Mouse (Mus musculus) midbrain, embryonic 10.5 days (tissue): Measurements from ENCODE around the gene Megf11. TPM values are rescaled to one million over a fixed set of nuclear protein-coding genes. Genes with fewer than 3 reads are reported as not detected.
"Not testable (repeated sequence)": the region's sequence is repeated elsewhere in the genome, so short reads cannot be mapped to it uniquely, and the experiment has no call there.

Experiments
- DNase-seq: peaks from one replicate; pipeline ENCODE4 v3.0.0-alpha.2; 2017; ENCODE audit warnings: low spot score
- H3K27ac ChIP-seq: fragments of 300-500 bp; sonication (generic); replicated peaks from 2 replicates; pipeline ENCODE4 v1.5.1; 2016; ENCODE audit warnings: mild to moderate bottlenecking
- H3K27me3 ChIP-seq: fragments of 300-500 bp; sonication (generic); 2 replicates; pipeline ENCODE4 v1.6.1; 2016; ENCODE audit warnings: low read depth, mild to moderate bottlenecking; ENCODE audit not compliant: poor library complexity, severe bottlenecking
- H3K36me3 ChIP-seq: fragments of 300-500 bp; sonication (generic); 2 replicates; pipeline ENCODE4 v1.6.1; 2016; ENCODE audit warnings: mild to moderate bottlenecking, moderate library complexity
- H3K4me1 ChIP-seq: fragments of 300-500 bp; sonication (generic); 2 replicates; pipeline ENCODE4 v1.6.1; 2016
- H3K4me3 ChIP-seq: fragments of 300-500 bp; sonication (generic); 2 replicates; pipeline ENCODE4 v1.5.1; 2016; ENCODE audit warnings: mild to moderate bottlenecking, moderate library complexity
- H3K9me3 ChIP-seq: fragments of 300-500 bp; sonication (generic); replicated peaks from 2 replicates; pipeline ENCODE4 v1.6.1; 2016; ENCODE audit warnings: mild to moderate bottlenecking
- WGBS: fragments of 180-500 bp; shearing (Covaris S2); methylation state at CpG from one replicate; pipeline ENCODE4 v1.1.7; 2016; 5-methylcytosine and 5-hydroxymethylcytosine counted together
- polyA plus RNA-seq: library from polyadenylated mRNA; unstranded; fragments of >200 nt; fragmentation: Nextera tagmentation; extraction: Ambion mirVana; gene quantifications from 2 replicates; pipeline ENCODE4 v1.2.1, GENCODE M21; 2016

The Megf11 gene
- polyA plus RNA-seq, 1 experiment from 2014 or later = 1.3 TPM

DNA sequence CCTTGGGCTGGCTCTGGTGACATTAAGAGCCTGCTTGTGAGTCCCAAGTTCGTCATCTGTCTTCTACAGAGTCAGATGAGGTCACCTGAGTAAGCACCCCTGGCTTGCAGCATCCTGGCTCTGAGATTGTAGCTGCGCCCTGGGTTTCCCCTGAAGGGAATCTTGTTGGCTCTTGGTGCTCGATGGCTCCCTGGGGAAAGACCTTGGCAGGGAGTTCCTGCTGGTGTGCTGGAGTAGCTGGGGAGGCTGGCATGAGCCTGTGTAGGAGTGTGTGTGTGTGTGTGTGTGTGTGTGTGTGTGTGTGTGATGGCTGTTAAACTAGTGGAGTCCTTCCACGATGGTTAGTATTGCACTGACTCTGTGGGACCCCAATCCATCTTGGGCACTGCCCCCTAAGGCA lies 88.7 kb downstream of the Megf11 start:
- peaks cover 22% of the 10 kb centered on the region for H3K27me3 ChIP-seq
- DNase-seq = no peak
- WGBS = 51% methylated on average over 4 of the region's 4 CpGs
- H3K36me3 ChIP-seq = no peaks in the 10 kb centered on the region
- no peak overlapping the region for H3K4me3 ChIP-seq
- no peak overlapping the region for H3K27ac ChIP-seq
- H3K9me3 ChIP-seq = no peaks in the 10 kb centered on the region
- peaks cover 17% of the 10 kb centered on the region for H3K4me1 ChIP-seq

DNA sequence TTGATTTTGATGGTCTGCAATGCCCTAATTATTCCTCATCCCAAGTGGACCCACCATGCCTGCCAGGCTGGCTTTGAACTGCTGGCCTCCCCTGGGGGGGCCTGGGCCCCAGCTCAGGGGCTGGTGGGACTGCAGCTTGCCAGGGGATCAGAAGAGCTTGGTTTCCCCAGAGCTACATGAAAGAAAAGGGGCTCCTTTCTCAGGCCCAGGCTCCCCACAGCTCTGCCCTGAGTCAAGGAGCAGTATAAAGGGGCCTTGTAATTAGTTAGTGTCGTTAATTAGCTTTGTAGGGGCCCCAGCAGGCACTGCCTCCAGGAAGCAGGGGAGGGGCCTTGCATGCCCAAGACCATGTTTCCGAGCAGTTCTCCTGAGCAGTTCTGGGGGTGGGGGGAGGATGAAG lies 90.5 kb downstream of the Megf11 start:
- no peak overlapping the region for H3K27ac ChIP-seq
- WGBS = 21% methylated on average over 2 of the region's 2 CpGs
- no peaks in the 10 kb centered on the region for H3K36me3 ChIP-seq
- peaks cover 17% of the 10 kb centered on the region for H3K4me1 ChIP-seq
- H3K9me3 ChIP-seq = no peaks in the 10 kb centered on the region
- DNase-seq = no peak
- H3K4me3 ChIP-seq = no peak overlapping the region
- H3K27me3 ChIP-seq = peaks cover 22% of the 10 kb centered on the region

DNA sequence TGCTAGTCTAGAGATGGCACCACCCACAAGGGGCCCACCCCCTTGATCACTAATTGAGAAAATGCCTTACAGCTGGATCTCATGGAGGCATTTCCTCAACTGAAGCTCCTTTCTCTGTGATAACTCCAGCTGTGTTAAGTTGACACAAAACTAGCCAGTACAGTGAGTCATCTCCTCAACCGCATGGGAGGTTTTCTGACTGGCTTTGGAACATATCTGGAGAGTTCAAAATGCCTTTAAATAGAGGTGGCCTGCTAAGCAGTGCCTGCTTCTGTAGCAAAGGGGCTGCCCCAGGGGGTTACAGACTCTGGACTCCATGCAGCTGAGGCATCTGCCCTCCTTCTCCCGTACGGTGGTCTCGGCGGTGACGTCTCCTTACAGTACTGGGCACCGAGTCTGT lies 92.0 kb downstream of the Megf11 start:
- DNase-seq, H3K27ac ChIP-seq, H3K4me3 ChIP-seq, H3K9me3 ChIP-seq, H3K36me3 ChIP-seq: not testable (repeated sequence)
- Histone ChIP-seq H3K4me1 (peaks cover 14% of the 10 kb centered on the region), H3K27me3 (peaks cover 22% of the 10 kb centered on the region)
- 77% methylated on average over 7 of the region's 7 CpGs for WGBS

DNA sequence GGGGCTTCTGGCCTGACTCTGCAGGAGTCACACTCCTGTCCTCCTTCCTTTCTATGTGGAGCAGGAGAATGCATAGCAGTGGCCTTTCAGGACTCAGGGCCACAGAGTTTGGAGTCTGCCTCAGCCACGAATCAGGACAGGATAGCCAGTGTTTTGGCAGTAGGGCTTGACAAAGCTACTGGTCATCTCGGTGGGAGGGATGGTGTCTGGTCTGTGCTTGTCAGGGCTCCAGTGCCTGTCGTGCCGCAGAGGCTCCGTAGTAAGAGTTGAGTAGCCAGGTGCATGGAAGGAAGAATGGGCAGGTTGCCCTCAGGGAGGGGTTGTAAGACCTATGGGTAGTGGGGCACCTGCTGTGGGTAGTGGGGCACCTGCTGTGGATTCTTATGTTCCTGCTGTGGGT lies 96.7 kb downstream of the Megf11 start:
- Histone ChIP-seq H3K27ac (no peak overlapping the region), H3K27me3 (no peaks in the 10 kb centered on the region; the same call in 1 of the 2 replicates), H3K4me3 (no peak overlapping the region), H3K4me1 (peaks cover 4% of the 10 kb centered on the region; the same call in 1 of the 2 replicates), H3K9me3 (no peaks in the 10 kb centered on the region), H3K36me3 (no peaks in the 10 kb centered on the region)
- DNase-seq = no peak
- WGBS = 85% methylated on average over 5 of the region's 5 CpGs

DNA sequence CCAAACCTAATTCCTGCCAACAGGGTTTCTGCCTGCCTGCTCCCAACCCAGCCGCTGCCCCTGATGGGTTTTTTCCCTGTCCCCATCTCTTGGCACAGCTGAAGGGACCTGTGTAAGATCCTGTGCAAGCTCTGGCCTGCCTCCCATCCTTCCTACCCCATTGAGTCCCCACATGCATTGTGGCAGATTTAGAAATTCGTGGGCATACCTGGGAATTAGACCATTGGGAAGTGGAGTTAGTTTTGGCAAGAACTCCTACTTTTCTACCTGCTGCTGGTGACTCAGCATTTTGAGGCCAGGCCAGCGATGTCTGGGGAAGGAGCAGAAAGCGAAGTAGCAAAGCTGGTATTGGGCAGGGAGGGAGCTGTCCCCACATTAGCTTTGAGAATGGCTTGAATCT lies 102.0 kb downstream of the Megf11 start:
- WGBS = 65% methylated on average over 4 of the region's 4 CpGs
- Histone ChIP-seq H3K4me1 (peaks cover 2% of the 10 kb centered on the region; the same call in 1 of the 2 replicates), H3K27me3 (no peaks in the 10 kb centered on the region; the same call in 1 of the 2 replicates), H3K9me3 (no peaks in the 10 kb centered on the region), H3K4me3 (no peak overlapping the region), H3K27ac (no peak overlapping the region), H3K36me3 (no peaks in the 10 kb centered on the region)
- no peak for DNase-seq

DNA sequence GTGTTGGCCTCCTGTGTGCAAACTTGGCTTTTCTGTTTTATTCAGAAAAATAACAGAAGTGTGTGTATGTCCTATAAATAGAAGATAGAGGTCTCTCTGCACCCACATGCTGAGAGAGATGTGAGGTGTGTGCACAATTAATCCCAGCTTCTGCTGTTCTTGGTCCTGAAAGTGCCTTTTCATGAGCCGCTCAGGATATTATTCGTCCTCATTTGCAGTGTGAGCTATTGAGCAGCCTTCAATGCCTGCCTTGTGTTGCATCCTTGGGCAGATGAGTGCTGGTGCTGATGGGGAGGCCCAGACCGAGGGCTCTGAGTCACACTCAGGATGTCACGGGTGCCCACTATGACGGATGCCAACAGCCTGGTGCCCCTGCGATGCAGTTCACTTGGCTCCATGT lies 109.2 kb downstream of the Megf11 start:
- H3K4me3 ChIP-seq = no peak overlapping the region
- no peak overlapping the region for H3K27ac ChIP-seq
- no peaks in the 10 kb centered on the region for H3K27me3 ChIP-seq
- DNase-seq = no peak
- 91% methylated on average over 6 of the region's 6 CpGs for WGBS
- no peaks in the 10 kb centered on the region for H3K36me3 ChIP-seq
- H3K9me3 ChIP-seq = no peaks in the 10 kb centered on the region
- peaks cover 12% of the 10 kb centered on the region; the same call in 1 of the 2 replicates for H3K4me1 ChIP-seq

DNA sequence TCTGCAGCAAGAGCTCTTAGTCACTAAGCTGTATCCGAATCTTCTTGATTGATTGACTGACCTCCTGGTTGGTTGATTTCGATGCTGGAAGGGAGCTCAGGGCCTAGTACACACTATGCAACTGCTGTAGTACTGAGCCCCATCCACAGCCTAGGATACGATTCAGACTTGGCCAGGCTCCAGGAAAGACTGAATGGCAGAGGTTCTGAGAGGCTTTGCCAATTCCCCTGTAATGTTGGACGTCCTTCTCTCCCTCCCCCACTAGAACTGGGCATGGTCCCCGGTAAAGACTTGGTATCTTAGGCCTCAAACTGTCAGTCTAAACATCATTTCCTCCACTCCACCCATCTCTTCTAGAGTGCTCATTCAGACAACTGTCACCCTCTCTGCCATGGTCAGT lies 113.5 kb downstream of the Megf11 start:
- peaks cover 6% of the 10 kb centered on the region; the same call in 1 of the 2 replicates for H3K4me1 ChIP-seq
- no peak overlapping the region for H3K4me3 ChIP-seq
- H3K9me3 ChIP-seq = no peaks in the 10 kb centered on the region
- no peaks in the 10 kb centered on the region for H3K27me3 ChIP-seq
- DNase-seq = no peak
- H3K36me3 ChIP-seq = no peaks in the 10 kb centered on the region
- WGBS = 87% methylated on average over 5 of the region's 5 CpGs
- H3K27ac ChIP-seq = no peak overlapping the region

DNA sequence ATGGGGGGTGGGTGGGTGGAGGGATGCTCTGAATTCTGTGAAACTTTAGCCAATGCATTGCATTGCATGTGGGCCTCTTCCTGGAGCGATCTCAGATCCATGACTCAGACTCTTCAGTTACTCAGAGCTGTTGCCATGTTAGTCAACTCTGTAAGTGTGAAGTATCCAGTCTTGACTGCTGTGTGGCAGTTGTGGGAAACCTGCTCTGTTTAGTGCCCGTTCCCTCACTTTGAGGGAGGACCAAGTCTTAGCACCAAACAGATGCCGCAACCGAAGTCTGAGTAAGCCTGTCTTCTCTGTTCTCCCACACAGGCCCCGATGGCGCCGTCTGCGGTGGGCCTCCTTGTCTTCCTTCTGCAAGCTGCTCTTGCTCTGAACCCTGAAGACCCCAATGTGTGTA lies 115.8 kb downstream of the Megf11 start:
- H3K27ac ChIP-seq = no peak overlapping the region
- no peaks in the 10 kb centered on the region for H3K36me3 ChIP-seq
- 95% methylated on average over 8 of the region's 8 CpGs for WGBS

DNA sequence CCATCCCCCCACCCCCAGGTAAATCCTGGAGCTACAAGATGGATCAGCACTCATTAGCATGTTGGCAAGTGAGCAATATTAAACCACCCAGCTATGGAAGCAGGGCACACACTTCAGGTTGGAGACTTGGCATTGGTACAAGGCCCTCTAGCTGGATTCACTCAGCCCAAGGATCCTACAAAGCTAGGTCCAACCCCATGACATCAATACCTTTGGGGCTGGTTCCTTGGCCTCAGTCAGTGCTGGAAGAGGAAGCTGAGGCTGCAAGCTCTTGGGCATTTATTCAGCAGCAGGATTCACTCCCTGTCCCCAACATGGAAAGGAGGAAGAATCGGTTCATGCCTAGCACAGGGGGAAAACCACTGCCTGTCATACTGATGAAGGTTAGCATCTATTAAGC lies 118.6 kb downstream of the Megf11 start:
- H3K27ac ChIP-seq = no peak overlapping the region
- WGBS = 90% methylated on average over 1 of the region's 1 CpGs
- no peak for DNase-seq
- H3K4me1 ChIP-seq = peaks cover 5% of the 10 kb centered on the region; the same call in 1 of the 2 replicates
- H3K9me3 ChIP-seq = no peaks in the 10 kb centered on the region
- no peak overlapping the region for H3K4me3 ChIP-seq
- H3K27me3 ChIP-seq = no peaks in the 10 kb centered on the region
- H3K36me3 ChIP-seq = no peaks in the 10 kb centered on the region

More for the DNA sequence above, 115.8 kb downstream of the Megf11 start:
- no peaks in the 10 kb centered on the region for H3K9me3 ChIP-seq
- peaks cover 6% of the 10 kb centered on the region; the same call in 1 of the 2 replicates for H3K4me1 ChIP-seq
- H3K4me3 ChIP-seq = no peak overlapping the region
- H3K27me3 ChIP-seq = no peaks in the 10 kb centered on the region
- DNase-seq = no peak

DNA sequence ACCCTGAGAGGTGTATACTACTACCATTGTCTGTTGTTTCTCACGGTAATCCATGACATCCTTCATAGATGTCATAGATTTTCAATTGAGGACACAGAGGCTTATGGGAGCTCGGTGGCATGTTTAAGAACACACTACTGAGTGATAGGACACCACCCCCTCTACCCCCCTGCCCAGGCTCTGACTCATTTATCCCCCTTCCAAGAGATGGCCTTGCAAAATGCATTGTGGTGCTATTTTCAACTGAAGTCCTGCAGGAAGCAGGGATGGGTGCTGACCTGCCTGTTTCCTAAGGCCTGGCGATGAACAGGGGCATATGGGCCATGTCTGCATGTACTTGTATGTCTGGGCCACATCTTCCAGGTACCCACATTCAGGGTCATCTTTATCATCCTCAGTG lies 119.0 kb downstream of the Megf11 start:
- H3K27ac ChIP-seq = no peak overlapping the region

DNA sequence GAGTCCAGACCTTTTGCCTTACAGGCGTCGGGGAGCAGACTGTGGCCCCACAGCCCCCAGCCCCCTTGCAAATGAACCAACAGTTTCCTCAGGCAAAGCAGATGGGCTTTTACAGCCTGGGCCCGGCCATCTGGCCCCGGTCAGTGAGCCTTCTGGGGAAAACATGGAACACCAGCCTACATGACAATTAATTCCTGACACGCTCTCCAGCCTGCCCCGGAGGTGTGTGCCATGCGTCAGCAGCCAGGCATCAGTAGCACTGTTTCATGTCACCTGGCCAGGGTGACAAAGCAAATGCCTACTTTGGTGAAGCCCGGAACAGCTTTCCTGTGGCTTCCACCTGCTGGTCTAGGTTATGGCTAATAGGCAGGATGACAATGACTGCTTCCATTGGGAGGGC lies 119.5 kb downstream of the Megf11 start:
- H3K9me3 ChIP-seq = no peaks in the 10 kb centered on the region
- no peaks in the 10 kb centered on the region for H3K36me3 ChIP-seq
- H3K4me3 ChIP-seq = no peak overlapping the region
- H3K27ac ChIP-seq = no peak overlapping the region
- no peak for DNase-seq
- no peaks in the 10 kb centered on the region for H3K27me3 ChIP-seq
- 82% methylated on average over 8 of the region's 8 CpGs for WGBS
- peaks cover 5% of the 10 kb centered on the region; the same call in 1 of the 2 replicates for H3K4me1 ChIP-seq

More for the DNA sequence above, 119.0 kb downstream of the Megf11 start:
- Histone ChIP-seq H3K36me3 (no peaks in the 10 kb centered on the region), H3K9me3 (no peaks in the 10 kb centered on the region), H3K4me3 (no peak overlapping the region), H3K27me3 (no peaks in the 10 kb centered on the region), H3K4me1 (peaks cover 5% of the 10 kb centered on the region; the same call in 1 of the 2 replicates)
- no peak for DNase-seq
- WGBS = 86% methylated on average over 3 of the region's 3 CpGs

DNA sequence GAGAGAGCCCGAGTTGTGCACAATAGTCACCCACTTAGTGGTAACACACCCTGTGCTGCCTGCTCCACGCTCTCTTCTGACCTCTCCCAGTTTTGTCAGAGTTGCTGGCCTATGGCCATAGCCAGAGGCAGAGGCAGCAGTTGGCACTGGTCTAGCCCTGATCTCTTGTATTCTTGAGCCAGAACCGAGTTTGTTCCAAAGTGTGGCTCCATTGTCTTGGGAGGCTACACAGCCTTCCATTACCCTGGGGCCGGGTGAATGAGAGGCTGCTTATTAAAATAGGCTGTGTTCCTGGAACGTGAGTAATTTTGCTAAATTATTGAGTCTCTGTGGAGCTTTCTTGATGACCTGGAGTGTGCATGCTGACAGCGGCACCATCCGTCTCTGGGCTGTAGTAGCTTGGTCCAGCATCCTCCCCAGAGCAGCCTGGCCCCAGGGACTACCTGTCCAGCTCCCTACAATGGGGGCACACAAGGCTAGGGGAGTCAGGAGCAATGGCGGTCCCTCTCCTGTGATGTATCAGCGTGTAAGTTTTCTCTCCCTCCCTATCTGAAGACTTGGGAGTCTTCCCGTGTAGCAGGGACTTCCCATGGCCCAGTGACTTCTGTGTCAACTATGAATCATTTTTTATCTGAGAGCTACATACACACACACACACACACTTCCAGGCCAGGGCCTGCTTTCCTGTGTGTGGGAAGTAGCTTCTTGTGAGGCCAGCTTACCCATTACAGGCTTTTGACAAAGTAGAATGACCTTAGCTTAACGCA lies 121.2 kb downstream of the Megf11 start:
- no peaks in the 10 kb centered on the region for H3K9me3 ChIP-seq
- no peak overlapping the region for H3K4me3 ChIP-seq
- no peak for DNase-seq
- H3K27me3 ChIP-seq = no peaks in the 10 kb centered on the region
- WGBS = 88% methylated on average over 11 of the region's 11 CpGs
- H3K27ac ChIP-seq = no peak overlapping the region; the same call in 1 of the 2 replicates
- H3K36me3 ChIP-seq = no peaks in the 10 kb centered on the region
- peaks cover 13% of the 10 kb centered on the region for H3K4me1 ChIP-seq

DNA sequence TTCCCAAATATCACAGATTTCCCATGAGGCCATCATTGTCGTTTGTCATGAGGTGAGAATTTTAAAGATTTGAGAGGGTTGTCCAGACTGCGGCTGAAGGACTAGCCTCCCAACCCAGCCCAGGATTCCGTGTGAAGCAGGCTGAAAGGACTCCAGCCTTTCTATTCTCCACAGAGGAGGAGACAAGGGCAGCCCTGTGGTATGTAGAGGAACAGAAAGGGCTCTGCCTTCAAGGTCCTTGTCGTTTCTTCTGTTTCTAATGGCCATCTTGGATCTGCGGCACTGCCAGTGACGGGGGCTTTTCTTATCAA lies 121.7 kb downstream of the Megf11 start:
- no peak for DNase-seq
- H3K27ac ChIP-seq = no peak overlapping the region
- 0 out of 2 replicates have a peak, but pooled peaks cover 3% of the 10 kb centered on the region for H3K27me3 ChIP-seq
- no peaks in the 10 kb centered on the region for H3K9me3 ChIP-seq
- WGBS = 85% methylated on average over 6 of the region's 6 CpGs
- no peaks in the 10 kb centered on the region for H3K36me3 ChIP-seq
- H3K4me1 ChIP-seq = peaks cover 13% of the 10 kb centered on the region
- no peak overlapping the region for H3K4me3 ChIP-seq
